Mouse (Mus musculus): ENCODE measurements at regions not wholly inside any gene's neighbourhood (a gene's known extent, or its start where the extent isn't known, plus 50 kb on each side); places are given as distances from the start of the nearest gene placed in this dataset.

- no peak overlapping the region for H3K9ac ChIP-seq (ENCODE audit: low read length)
- H3K4me1 ChIP-seq (replicated peaks; ENCODE audit: control insufficient read depth, insufficient read depth, low read length), result no peaks in the 10 kb centered on the region
- H3K4me3 ChIP-seq (ENCODE audit: low read depth, low read length), result no peak overlapping the region
- no peak overlapping the region for H3K4me2 ChIP-seq (ENCODE audit: low read length)
- no peak for DNase-seq (ENCODE audit: low spot score)
- no peak for ATAC-seq (replicated peaks; ENCODE audit: low FRiP score, low TSS enrichment, low read depth)
- no peaks in the 10 kb centered on the region for H3K27me3 ChIP-seq (replicated peaks; ENCODE audit: control insufficient read depth, insufficient read depth, low read length)
- 77% methylated on average over 6 of the region's 6 CpGs for WGBS
- H3K9me3 ChIP-seq (ENCODE audit: control insufficient read depth, low read length), result no peaks in the 10 kb centered on the region
- no peaks in the 10 kb centered on the region for H3K36me3 ChIP-seq (ENCODE audit: control insufficient read depth, insufficient read depth, low read length)
- H3K27ac ChIP-seq (ENCODE audit: low read depth), result no peak overlapping the region
Measured at GRCm38 (mm10) chr2:19785663-19786260, 123.8 kb upstream of the Etl4 start.

- H3K4me1 ChIP-seq (replicated peaks; ENCODE audit: control insufficient read depth, insufficient read depth, low read length), result no peaks in the 10 kb centered on the region
- no peak overlapping the region for H3K4me3 ChIP-seq (ENCODE audit: low read depth, low read length)
- DNase-seq (ENCODE audit: low spot score), result no peak
- H3K9ac ChIP-seq (ENCODE audit: low read length), result no peak overlapping the region
- no peak for ATAC-seq (replicated peaks; ENCODE audit: low FRiP score, low TSS enrichment, low read depth)
- WGBS, result 61% methylated on average over 6 of the region's 6 CpGs
- H3K4me2 ChIP-seq (ENCODE audit: low read length), result no peak overlapping the region
- no peaks in the 10 kb centered on the region for H3K9me3 ChIP-seq (ENCODE audit: control insufficient read depth, low read length)
- H3K27me3 ChIP-seq (replicated peaks; ENCODE audit: control insufficient read depth, insufficient read depth, low read length), result no peaks in the 10 kb centered on the region
- H3K27ac ChIP-seq (ENCODE audit: low read depth), result no peak overlapping the region
- H3K36me3 ChIP-seq (ENCODE audit: control insufficient read depth, insufficient read depth, low read length), result no peaks in the 10 kb centered on the region
Measured at GRCm38 (mm10) chr2:19792177-19792576, 117.4 kb upstream of the Etl4 start.

GRCm38 (mm10) chr2:19796790-19797189, 112.8 kb upstream of the Etl4 start:
- H3K9ac ChIP-seq (ENCODE audit: low read length), result no peak overlapping the region
- H3K27ac ChIP-seq (ENCODE audit: low read depth), result no peak overlapping the region
- H3K4me3 ChIP-seq (ENCODE audit: low read depth, low read length), result no peak overlapping the region
- no peaks in the 10 kb centered on the region for H3K4me1 ChIP-seq (replicated peaks; ENCODE audit: control insufficient read depth, insufficient read depth, low read length)
- 20% methylated on average over 2 of the region's 2 CpGs for WGBS
- no peak overlapping the region for H3K4me2 ChIP-seq (ENCODE audit: low read length)
- ATAC-seq (replicated peaks; ENCODE audit: low FRiP score, low TSS enrichment, low read depth) (0 out of 2 replicates have a peak, but pooled peaks have one; percentile 19), DNase-seq (ENCODE audit: low spot score) (no peak)
- no peaks in the 10 kb centered on the region for H3K36me3 ChIP-seq (ENCODE audit: control insufficient read depth, insufficient read depth, low read length)
- no peaks in the 10 kb centered on the region for H3K9me3 ChIP-seq (ENCODE audit: control insufficient read depth, low read length)
- H3K27me3 ChIP-seq (replicated peaks; ENCODE audit: control insufficient read depth, insufficient read depth, low read length), result no peaks in the 10 kb centered on the region
